Comparison of ENCODE assay signal across 10 mouse cellular contexts in genomic region chr10:12820978-12821735, GRCm38 (mm10). TPM values are rescaled to one million over a fixed set of nuclear protein-coding genes. Genes with fewer than 3 reads are reported as not detected.
DNase-seq lines count a peak whose midpoint lies in the region; ATAC-seq and TF ChIP-seq lines count a peak whose summit lies in the region.
"Had no signal": no experiment of that assay in that cellular context is flagged by ENCODE, and none has a peak within 500 bp of the region (broad histone marks: within the 10 kb centered on the region; RNA-seq: fewer than 3 reads in every experiment).

No protein-coding gene starts in this region.

- no peak for TF ChIP-seq CTCF in liver, adult 2 months (IDR thresholded peaks at IDR 0.05; ENCODE audit: low read depth, low read length)

- ATAC-seq in inflammation-experienced regulatory T-cells, adult 6 months: peak; percentile 35
- no peak for ATAC-seq in megakaryocyte-erythroid progenitor cell, adult 5-6 weeks (replicated peaks; ENCODE audit: low FRiP score, low TSS enrichment, poor library complexity, severe bottlenecking)

- H3K27me3 ChIP-seq in liver, adult 2 months (ENCODE audit: control insufficient read depth, insufficient read depth, low read length): no peaks in the 10 kb centered on the region
- H3K27me3 ChIP-seq: embryonic facial prominence, embryonic 12.5 days had no signal

- H3K4me3 ChIP-seq in liver, adult 2 months (ENCODE audit: insufficient read depth, low read depth, low read length): no peak overlapping the region
- H3K4me3 ChIP-seq: embryonic facial prominence, embryonic 12.5 days had no signal

- H3K36me3 ChIP-seq in liver, adult 2 months (ENCODE audit: control insufficient read depth, insufficient read depth, low read length): no peaks in the 10 kb centered on the region
- H3K36me3 ChIP-seq: embryonic facial prominence, embryonic 12.5 days had no signal

- no peak overlapping the region for H3K27ac ChIP-seq in liver, adult 2 months (replicated peaks; ENCODE audit: insufficient read depth, low read depth, low read length)
- H3K27ac ChIP-seq: embryonic facial prominence, embryonic 12.5 days had no signal

- H3K4me1 ChIP-seq in liver, adult 2 months (ENCODE audit: control insufficient read depth, insufficient read depth, low read length): peaks cover 15% of the 10 kb centered on the region

- H3K79me2 ChIP-seq in liver, adult 2 months (ENCODE audit: control insufficient read depth, insufficient read depth, low read length): peaks cover 24% of the 10 kb centered on the region

- no peak overlapping the region for H3K9ac ChIP-seq in liver, adult 2 months (ENCODE audit: low read depth, low read length)
- H3K9ac ChIP-seq: embryonic facial prominence, embryonic 12.5 days had no signal

- DNase-seq in liver, adult 2 months (ENCODE audit: extremely low read depth, low read depth, low spot score): peak; percentile 39
- DNase-seq in liver (no peak), adipocyte (ENCODE audit: low spot score) (peak; percentile 55)
- DNase-seq in right cerebral cortex, postnatal 25 days: peak; percentile 60
- no peak for DNase-seq in thymus, postnatal 14 days
- no peak for DNase-seq in thymus, adult 18-20 months
- DNase-seq: thymus, postnatal 36 days had no signal

- 43% methylated on average over 13 of the region's 13 CpGs for WGBS in liver, adult 2 months

- no peak for TF ChIP-seq POLR2A in liver, adult 2 months (IDR thresholded peaks at IDR 0.05; ENCODE audit: extremely low read depth, insufficient read depth, low read length)

RNA-seq across cellular contexts. Expression of gene Utrn, which starts 48.0 kb away (rescaled TPM):
- 25.7 and 27.9 TPM in 2 replicates for total RNA-seq in liver, adult 2 months (2014; rRNA removed)
- polyA plus RNA-seq in liver, adult 2 months (2012; rRNA removed): 5.4 and 5.9 TPM in 2 replicates
- 100 to 1,000 TPM; 143 to 631 (median 388) TPM for polyA plus RNA-seq in inflammation-experienced regulatory T-cells, adult 6 months (2017; shearing (Covaris generic))
- total RNA-seq in megakaryocyte-erythroid progenitor cell, adult 5-6 weeks (2014; fragmentation: Nextera tagmentation): 22.7 and 27.6 TPM in 2 replicates
- total RNA-seq in megakaryocyte-erythroid progenitor cell, adult 5-6 weeks (2017): 17.9 and 24.2 TPM in 2 replicates

Comparison
In these comparisons a context has a peak if more than half of its experiments do, and no peak if none do; other contexts are left out.
1. DNase-seq: peak in liver, adult 2 months (single experiment), adipocyte (single experiment) and right cerebral cortex, postnatal 25 days (single experiment); none in liver (single experiment), thymus, postnatal 14 days (single experiment) and thymus, adult 18-20 months (0 of 2).